Mouse (Mus musculus) cortical plate, adult 2 months (tissue): Measurements from ENCODE around the gene Atp5g2. TPM values are rescaled to one million over a fixed set of nuclear protein-coding genes. Genes with fewer than 3 reads are reported as not detected.

ENCODE experiments used
- H3K27ac ChIP-seq: fragments of 200-500 bp; 2 replicates; pipeline ENCODE4 v1.5.1; 2012; ENCODE audit warnings: low read length, control low read depth, inconsistent platforms; ENCODE audit not compliant: insufficient read depth
- H3K4me1 ChIP-seq: fragments of 200-500 bp; 2 replicates; pipeline ENCODE4 v1.6.1; 2011; ENCODE audit warnings: low read length; ENCODE audit not compliant: control insufficient read depth, insufficient read depth
- H3K4me3 ChIP-seq: fragments of 200-500 bp; 2 replicates; pipeline ENCODE4 v1.5.1; 2011; ENCODE audit warnings: mild to moderate bottlenecking, low read length, control low read depth; ENCODE audit not compliant: insufficient read depth
- CTCF ChIP-seq: fragments of 200-500 bp; IDR thresholded peaks from 2 replicates; pipeline ENCODE4 v1.5.1; 2011; ENCODE audit warnings: mild to moderate bottlenecking, control low read depth, low read length; ENCODE audit not compliant: insufficient read depth; ENCODE audit errors: extremely low read depth
- POLR2A ChIP-seq: fragments of 200-500 bp; IDR thresholded peaks from 2 replicates; pipeline ENCODE4 v1.6.1; 2011; ENCODE audit warnings: mild to moderate bottlenecking, low read length, control low read depth; ENCODE audit not compliant: insufficient read depth; ENCODE audit errors: extremely low read depth
- polyA plus RNA-seq: library from polyadenylated mRNA; depleted of rRNA; stranded (reverse); fragments of >200 nt; gene quantifications from 2 replicates; pipeline ENCODE4 v1.2.3, GENCODE M21; 2012; rRNA removed

Gene Atp5g2
- polyA plus RNA-seq, 1 experiment, result 293 TPM

DNA sequence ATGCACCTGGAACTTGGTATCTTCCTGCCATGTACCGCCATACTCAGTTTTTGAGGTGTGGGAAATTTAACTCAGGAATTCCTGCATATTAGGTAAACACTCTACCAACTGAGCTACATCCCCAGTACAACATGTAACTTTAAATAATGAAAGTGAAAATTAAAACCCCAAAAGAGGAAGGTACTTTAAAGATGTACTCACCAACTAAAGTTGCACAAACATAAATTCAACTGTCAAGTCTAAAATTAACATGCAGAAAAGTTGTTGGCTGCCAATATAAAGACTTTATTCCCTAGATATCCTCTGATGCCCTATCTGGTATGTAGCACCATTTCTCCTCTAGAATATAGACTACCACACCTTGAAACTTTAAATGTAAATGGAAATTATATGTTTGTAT is 54.5 kb downstream of the Atp5g2 start:
- H3K27ac ChIP-seq, result no peak overlapping the region
- H3K4me3 ChIP-seq, result no peak overlapping the region
- 0 out of 2 replicates have a peak, but pooled peaks cover 1% of the 10 kb centered on the region for H3K4me1 ChIP-seq
- TF ChIP-seq POLR2A, result no peak
- TF ChIP-seq CTCF, result no peak

DNA sequence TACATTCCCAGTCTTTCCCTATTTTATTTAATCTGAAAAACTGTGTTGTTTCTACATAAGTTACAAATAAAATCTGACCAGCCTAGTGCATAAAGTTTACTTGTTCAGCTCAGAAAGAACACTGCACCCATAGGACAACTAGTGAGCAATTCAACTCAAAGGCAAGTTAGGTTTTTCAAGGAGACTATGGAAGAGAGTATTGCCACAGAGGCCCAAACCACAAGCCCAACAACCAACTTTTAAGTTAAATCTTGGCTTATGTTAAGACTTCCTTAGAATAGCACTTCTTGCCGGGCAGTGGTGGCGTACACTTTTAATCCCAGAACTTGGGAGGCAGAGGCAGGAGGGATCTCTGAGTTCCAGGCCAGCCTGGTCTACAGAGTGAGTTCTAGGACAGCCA is 56.0 kb downstream of the Atp5g2 start:
- TF ChIP-seq CTCF (no peak), POLR2A (no peak)
- H3K4me3 ChIP-seq, result no peak overlapping the region
- no peaks in the 10 kb centered on the region for H3K4me1 ChIP-seq
- no peak overlapping the region for H3K27ac ChIP-seq

DNA sequence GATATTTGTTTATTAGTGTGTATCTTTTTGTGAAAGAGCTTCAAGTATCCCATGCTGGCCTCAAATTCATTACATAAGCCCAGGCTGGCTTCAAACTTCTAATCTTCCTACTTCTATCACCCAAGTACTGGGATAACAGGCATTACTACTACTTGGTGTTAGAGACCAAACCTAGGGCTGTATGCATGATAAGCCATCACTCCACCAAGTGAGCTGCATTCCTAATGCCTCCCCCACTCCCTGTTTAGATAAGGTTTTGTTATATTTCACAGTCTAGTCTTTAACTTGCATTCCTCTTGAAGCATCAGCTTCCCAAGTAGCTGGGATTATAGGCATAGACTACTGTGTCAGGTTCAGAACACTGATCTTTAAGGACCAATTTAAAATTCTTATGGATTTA is 57.9 kb downstream of the Atp5g2 start:
- Histone ChIP-seq H3K4me1 (no peaks in the 10 kb centered on the region; the same call in 1 of the 2 replicates), H3K4me3 (no peak overlapping the region), H3K27ac (no peak overlapping the region)
- no peak for TF ChIP-seq POLR2A
- no peak for TF ChIP-seq CTCF

DNA sequence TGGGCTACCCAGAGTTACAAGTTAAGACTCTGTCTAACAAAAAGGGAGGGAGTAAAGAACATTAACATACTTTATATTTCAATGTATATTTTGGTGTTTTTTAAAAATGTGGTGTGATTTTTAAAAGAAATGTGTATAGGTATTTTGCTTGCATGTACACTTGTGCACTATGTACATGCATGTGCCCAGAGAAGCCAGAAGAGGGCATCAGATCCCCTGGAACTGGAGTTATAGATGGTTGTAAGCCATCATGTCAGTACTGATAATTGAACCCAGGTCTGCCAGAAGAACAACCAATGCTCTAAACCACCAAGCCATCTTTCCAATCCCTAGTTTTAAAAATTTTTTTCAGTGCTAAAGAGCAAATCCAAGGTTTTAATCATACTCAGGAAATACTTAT is 59.2 kb downstream of the Atp5g2 start:
- Histone ChIP-seq H3K4me1 (no peaks in the 10 kb centered on the region; the same call in 1 of the 2 replicates), H3K27ac (no peak overlapping the region), H3K4me3 (no peak overlapping the region)
- TF ChIP-seq POLR2A (no peak), CTCF (no peak)

Other genes with a start within 250 kb of the Atp5g2 start
- 1.2 and 1.4 TPM in 2 replicates for gene Amhr2, start 227.0 kb downstream of the Atp5g2 start, polyA plus RNA-seq
- 85.6 and 90.3 TPM in 2 replicates for gene Prr13, start 213.3 kb downstream of the Atp5g2 start, polyA plus RNA-seq
- 415 and 432 TPM in 2 replicates for gene Pcbp2, start 201.8 kb downstream of the Atp5g2 start, polyA plus RNA-seq
- not detected in 2 replicates for gene Gm10337, start 168.6 kb downstream of the Atp5g2 start, polyA plus RNA-seq
- gene Map3k12, start 155.3 kb downstream of the Atp5g2 start, polyA plus RNA-seq, result 98.9 and 105 TPM in 2 replicates
- 62.7 and 74.0 TPM in 2 replicates for gene Tarbp2, start 154.2 kb downstream of the Atp5g2 start, polyA plus RNA-seq
- gene Npff, start 147.4 kb downstream of the Atp5g2 start, polyA plus RNA-seq, result 5.8 and 6.1 TPM in 2 replicates
- gene Gm28047, start 47.3 kb downstream of the Atp5g2 start, polyA plus RNA-seq, result not detected in 2 replicates
- 50.2 and 50.7 TPM in 2 replicates for gene Atf7, start 46.9 kb downstream of the Atp5g2 start, polyA plus RNA-seq
- 62.5 and 67.0 TPM in 2 replicates for gene Calcoco1, start 49.8 kb upstream of the Atp5g2 start, polyA plus RNA-seq
- gene Hoxc13, start 248.8 kb upstream of the Atp5g2 start, polyA plus RNA-seq, result not detected in 2 replicates